In the genomic region with DNA sequence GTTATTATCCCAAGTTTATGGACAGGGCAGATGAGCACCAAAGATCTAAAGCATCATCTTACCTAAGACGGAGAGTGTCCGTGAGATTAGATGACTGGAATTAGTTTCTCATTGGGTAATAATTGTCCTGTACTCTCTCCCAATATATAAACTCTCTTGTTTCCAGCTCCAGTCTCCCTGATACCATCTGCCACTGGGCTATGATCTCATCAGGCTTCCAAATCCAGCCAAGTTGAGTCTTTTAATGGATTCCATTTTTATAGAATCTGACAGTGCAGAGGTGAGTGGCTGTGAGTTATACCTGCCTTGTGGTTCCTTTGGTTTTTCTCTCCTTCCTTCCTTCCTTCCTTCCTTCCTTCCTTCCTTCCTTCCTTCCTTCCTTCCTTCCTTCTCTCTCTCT, we compare ENCODE assay signal across 13 mouse cellular contexts.
DNase-seq lines count a peak whose midpoint lies in the region; ATAC-seq lines count a peak whose summit lies in the region.
"Had no signal": no experiment of that assay in that cellular context is flagged by ENCODE, and none has a peak within 500 bp of the region (broad histone marks: within the 10 kb centered on the region; RNA-seq: fewer than 3 reads in every experiment).

No protein-coding gene starts in this region.

- no peak for ATAC-seq in monocyte, adult 5-6 weeks (replicated peaks; ENCODE audit: insufficient number of reproducible peaks, low FRiP score, low TSS enrichment, poor library complexity, severe bottlenecking)
- ATAC-seq: forebrain, embryonic 16.5 days; hindbrain, embryonic 16.5 days; inflammation-experienced regulatory T-cells, adult 6 months; intestine, postnatal 0 days had no signal

- peak; percentile 4 for DNase-seq in layer of hippocampus, adult 9-11 months
- no peak for DNase-seq in layer of hippocampus, adult 9-10 months (ENCODE audit: low spot score)
- DNase-seq in cerebellum, adult 8-10 months: peak; percentile 55
- DNase-seq in cerebellum, postnatal 14 days: peak; percentile 18 to 38
- DNase-seq in kidney, adult 11 months: no peak
- no peak for DNase-seq in lung, postnatal 14 days
- DNase-seq: adrenal gland, postnatal 10 days; gastrocnemius, postnatal 14 days had no signal

Comparison
In these comparisons a context has a peak if more than half of its experiments do, and no peak if none do; other contexts are left out.
1. DNase-seq: peak in layer of hippocampus, adult 9-11 months (single experiment), cerebellum, adult 8-10 months (single experiment) and cerebellum, postnatal 14 days (2 of 2); none in layer of hippocampus, adult 9-10 months (single experiment), kidney, adult 11 months (single experiment) and lung, postnatal 14 days (single experiment).